Mouse (Mus musculus) olfactory bulb, adult 2 months (tissue): ENCODE data around the gene Lsm12. TPM values are rescaled to one million over a fixed set of nuclear protein-coding genes. Genes with fewer than 3 reads are reported as not detected.

Experiments
- H3K27ac ChIP-seq: fragments of 200-500 bp; 2 replicates; pipeline ENCODE4 v1.5.1; 2012; ENCODE audit warnings: low read depth, low read length; ENCODE audit not compliant: insufficient read depth
- H3K4me1 ChIP-seq: fragments of 200-500 bp; 2 replicates; pipeline ENCODE4 v1.6.1; 2012; ENCODE audit warnings: low read length; ENCODE audit not compliant: control insufficient read depth, insufficient read depth
- H3K4me3 ChIP-seq: fragments of 200-500 bp; 2 replicates; pipeline ENCODE4 v1.5.1; 2012; ENCODE audit warnings: mild to moderate bottlenecking, low read depth, low read length, moderate library complexity; ENCODE audit not compliant: insufficient read depth
- CTCF ChIP-seq: fragments of 200-500 bp; IDR thresholded peaks from 2 replicates; pipeline ENCODE4 v1.5.1; 2012; ENCODE audit warnings: low read depth, mild to moderate bottlenecking, low read length, moderate library complexity; ENCODE audit not compliant: insufficient read depth
- POLR2A ChIP-seq: fragments of 200-500 bp; IDR thresholded peaks from 2 replicates; pipeline ENCODE4 v1.6.1; 2012; ENCODE audit warnings: mild to moderate bottlenecking, low read depth, low read length, moderate library complexity; ENCODE audit not compliant: insufficient read depth
- WGBS: fragments of 180-500 bp; shearing (Covaris S2); methylation state at CpG from one replicate; pipeline ENCODE4 v1.1.7; 2018; 5-methylcytosine and 5-hydroxymethylcytosine counted together
- polyA plus RNA-seq: library from polyadenylated mRNA; stranded (reverse); fragments of >200 nt; gene quantifications from 2 replicates; pipeline ENCODE4 v1.2.4, GENCODE M21; 2012; ENCODE audit warnings: low replicate concordance; ENCODE audit not compliant: missing spikeins, insufficient read depth, insufficient read length

Lsm12 gene
- polyA plus RNA-seq, 1 experiment, result not detected

- no peak for TF ChIP-seq POLR2A
- TF ChIP-seq CTCF, result no peak
- Histone ChIP-seq H3K27ac (peak overlapping the region; percentile 92), H3K4me3 (peak overlapping the region; percentile 52), H3K4me1 (peaks cover 84% of the 10 kb centered on the region)
- 30% methylated on average over 7 of the region's 7 CpGs for WGBS
Observed at GRCm38 (mm10) chr11:102217876-102218430, 32.9 kb upstream of the Lsm12 start.

- no peak for TF ChIP-seq POLR2A
- TF ChIP-seq CTCF, result no peak
- peaks cover 79% of the 10 kb centered on the region for H3K4me1 ChIP-seq
- peak overlapping the region; percentile 52 for H3K4me3 ChIP-seq
- 8% methylated on average over 6 of the region's 6 CpGs for WGBS
- peak overlapping the region; percentile 92 for H3K27ac ChIP-seq
Observed at GRCm38 (mm10) chr11:102217396-102217795, 32.3 kb upstream of the Lsm12 start.

GRCm38 (mm10) chr11:102216886-102217240 lies 31.8 kb upstream of the Lsm12 start:
- TF ChIP-seq POLR2A (no peak), CTCF (no peak)
- Histone ChIP-seq H3K27ac (peak overlapping the region; percentile 92), H3K4me1 (peaks cover 78% of the 10 kb centered on the region), H3K4me3 (peak overlapping the region; percentile 52)
- 13% methylated on average over 5 of the region's 5 CpGs for WGBS

GRCm38 (mm10) chr11:102216056-102216885 lies 31.2 kb upstream of the Lsm12 start:
- peak overlapping the region; percentile 92 for H3K27ac ChIP-seq
- TF ChIP-seq CTCF, result no peak
- TF ChIP-seq POLR2A, result no peak
- peak overlapping the region; percentile 52 for H3K4me3 ChIP-seq
- 11% methylated on average over 12 of the region's 12 CpGs for WGBS
- H3K4me1 ChIP-seq, result peaks cover 78% of the 10 kb centered on the region

GRCm38 (mm10) chr11:102215511-102215910 lies 30.4 kb upstream of the Lsm12 start:
- WGBS, result 26% methylated on average over 11 of the region's 11 CpGs
- Histone ChIP-seq H3K4me3 (peak overlapping the region; percentile 52), H3K27ac (peak overlapping the region; percentile 87), H3K4me1 (peaks cover 77% of the 10 kb centered on the region)
- TF ChIP-seq POLR2A (no peak), CTCF (no peak)

GRCm38 (mm10) chr11:102214430-102215156 lies 29.5 kb upstream of the Lsm12 start:
- TF ChIP-seq CTCF, result no peak
- 0 out of 2 replicates have a peak overlapping the region, but pooled peaks have one; percentile 2 for H3K27ac ChIP-seq
- H3K4me1 ChIP-seq, result peaks cover 75% of the 10 kb centered on the region
- 33% methylated on average over 10 of the region's 10 CpGs for whole genome bisulfite sequencing
- peak overlapping the region; percentile 4; the same call in 1 of the 2 replicates for H3K4me3 ChIP-seq

GRCm38 (mm10) chr11:102211936-102212341 lies 26.8 kb upstream of the Lsm12 start:
- H3K27ac ChIP-seq, result peak overlapping the region; percentile 12; the same call in 1 of the 2 replicates
- no peak overlapping the region for H3K4me3 ChIP-seq
- TF ChIP-seq CTCF, result no peak
- TF ChIP-seq POLR2A, result no peak
- peaks cover 76% of the 10 kb centered on the region for H3K4me1 ChIP-seq
- WGBS, result 16% methylated on average over 18 of the region's 18 CpGs

- WGBS, result 44% methylated on average over 5 of the region's 5 CpGs
- H3K27ac ChIP-seq, result no peak overlapping the region
- H3K4me3 ChIP-seq, result no peak overlapping the region
- no peak for TF ChIP-seq POLR2A
- TF ChIP-seq CTCF, result no peak
- peaks cover 77% of the 10 kb centered on the region for H3K4me1 ChIP-seq
Observed at GRCm38 (mm10) chr11:102211011-102211410, 25.9 kb upstream of the Lsm12 start.

- peaks cover 77% of the 10 kb centered on the region for H3K4me1 ChIP-seq
- WGBS, result 51% methylated on average over 3 of the region's 3 CpGs
- TF ChIP-seq CTCF, result no peak
- no peak for TF ChIP-seq POLR2A
- H3K4me3 ChIP-seq, result no peak overlapping the region
- H3K27ac ChIP-seq, result no peak overlapping the region
Observed at GRCm38 (mm10) chr11:102210185-102210584, 25.1 kb upstream of the Lsm12 start.
